Mouse (Mus musculus) T-helper 1 cell (primary cell): ENCODE measurements at regions not wholly inside any gene's neighbourhood (a gene's known extent, or its start where the extent isn't known, plus 50 kb on each side); places are given as distances from the start of the nearest gene placed in this dataset.

Source experiments
- in situ Hi-C: fragments of 300-600 bp; cut with MboI, MseI; formaldehyde crosslinking; loops from one replicate; pipeline ENCODE4 v1.15.1; 2025; ENCODE audit warnings: high pct_unique_total_duplicates

DNA sequence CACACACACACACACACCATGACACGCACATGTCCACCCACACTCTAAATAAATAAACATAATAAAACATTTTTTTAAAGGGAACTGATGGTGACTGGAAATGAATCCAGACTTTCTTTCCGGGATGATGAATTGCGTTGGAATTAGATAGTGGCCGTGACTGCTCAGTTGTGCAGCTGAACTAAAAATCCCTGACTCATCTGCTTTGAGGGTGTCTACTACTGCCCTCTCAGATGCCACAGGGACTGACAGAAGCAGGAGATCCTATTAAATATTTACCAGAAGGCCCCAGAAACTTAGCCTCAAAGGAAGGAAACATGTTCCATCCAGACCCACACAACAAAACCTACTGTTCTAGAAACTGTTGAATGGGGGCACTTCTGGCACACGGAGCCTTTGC, 65.7 kb downstream of the Polr2m start:
- in situ Hi-C loops: no loop called here

- in situ Hi-C loops: no loop called here
Measured at GRCm38 (mm10) chr9:71418531-71418930, 67.2 kb downstream of the Polr2m start.

- in situ Hi-C loops: no loop called here
Measured at GRCm38 (mm10) chr9:71417248-71417647, 68.5 kb downstream of the Polr2m start.

GRCm38 (mm10) chr9:71411171-71411570, 74.6 kb downstream of the Polr2m start:
- in situ Hi-C loops: no loop called here

DNA sequence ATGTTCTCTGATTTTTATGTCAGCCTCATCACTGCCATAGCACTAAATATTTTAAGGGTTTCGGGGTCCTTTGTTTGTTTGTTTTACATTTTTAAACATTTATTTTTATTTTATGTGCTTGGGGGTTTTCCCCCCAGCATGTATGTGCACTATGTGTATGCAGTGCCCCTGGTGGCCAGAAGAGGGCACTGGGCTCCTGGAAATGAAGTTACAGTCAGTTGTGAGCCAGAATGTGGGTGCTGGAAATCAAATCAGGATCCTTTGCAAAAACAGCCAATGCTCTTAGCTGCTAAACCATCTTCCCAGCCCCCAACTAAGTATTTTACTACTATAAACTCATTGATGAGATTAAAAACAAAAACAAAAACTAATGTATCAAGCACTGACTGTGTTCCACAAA, 75.8 kb downstream of the Polr2m start:
- in situ Hi-C loops: no loop called here

- in situ Hi-C loops: no loop called here
Measured at GRCm38 (mm10) chr9:71408946-71409345, 76.8 kb downstream of the Polr2m start.

DNA sequence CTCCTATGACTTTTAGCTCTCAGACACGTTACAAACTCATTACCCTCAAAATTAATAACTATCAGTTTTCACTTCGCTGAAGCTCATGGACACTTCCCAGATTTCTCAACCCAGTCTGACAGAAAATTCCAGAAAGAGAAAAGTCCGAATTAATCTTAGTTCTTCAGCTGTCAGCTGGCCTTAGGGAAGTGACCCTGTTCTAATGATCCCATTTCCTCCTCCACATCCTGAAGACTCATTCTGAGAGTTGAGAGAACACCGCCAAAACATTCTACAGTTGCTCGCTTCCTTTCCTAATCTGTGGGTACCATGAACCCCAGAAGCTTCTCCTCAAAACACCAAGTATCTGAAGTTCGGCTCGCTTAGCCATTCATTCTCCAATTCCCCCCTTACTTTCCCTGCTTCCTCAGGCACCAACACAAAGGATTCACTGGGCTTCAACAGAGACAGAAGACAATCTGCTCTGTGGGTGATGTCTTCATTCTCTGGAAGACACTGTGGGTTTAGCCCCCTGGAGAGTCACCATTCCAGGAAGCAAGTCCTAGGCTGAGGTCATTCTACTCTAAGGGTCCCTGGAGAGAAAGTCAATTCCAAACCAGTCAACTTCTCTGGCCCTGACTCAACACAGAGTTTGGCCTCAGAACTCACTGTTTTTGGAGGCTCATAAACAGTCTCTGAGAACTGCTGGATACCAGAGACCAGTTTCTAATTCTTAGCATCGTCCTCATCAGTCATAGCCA, 81.2 kb downstream of the Polr2m start:
- in situ Hi-C loops: loop anchor here (5.0 kb wide), 1 partner anchor 48 kb away; no protein-coding TSS in a partner anchor

DNA sequence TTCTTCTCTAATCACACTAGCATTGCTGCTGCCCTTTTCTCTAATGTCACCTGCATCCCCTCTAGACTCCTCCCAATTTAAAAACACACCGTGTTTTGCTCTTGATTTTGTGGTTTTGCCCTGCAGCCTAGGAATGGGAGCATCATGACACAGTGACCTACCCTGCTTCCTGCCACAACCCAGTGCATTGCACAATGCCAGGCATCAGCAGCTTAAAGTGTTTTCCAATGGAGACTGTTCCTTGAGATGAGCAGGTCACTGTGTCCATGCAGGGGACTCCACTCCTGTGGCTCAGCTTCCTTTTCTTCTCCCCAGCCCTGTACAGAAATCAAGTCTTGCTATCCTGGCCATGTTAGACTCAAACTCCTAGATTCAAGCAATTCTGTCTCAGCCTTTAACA, 84.1 kb downstream of the Polr2m start:
- in situ Hi-C loops: loop anchor here (5.0 kb wide), 1 partner anchor 51 kb away; no protein-coding TSS in a partner anchor

DNA sequence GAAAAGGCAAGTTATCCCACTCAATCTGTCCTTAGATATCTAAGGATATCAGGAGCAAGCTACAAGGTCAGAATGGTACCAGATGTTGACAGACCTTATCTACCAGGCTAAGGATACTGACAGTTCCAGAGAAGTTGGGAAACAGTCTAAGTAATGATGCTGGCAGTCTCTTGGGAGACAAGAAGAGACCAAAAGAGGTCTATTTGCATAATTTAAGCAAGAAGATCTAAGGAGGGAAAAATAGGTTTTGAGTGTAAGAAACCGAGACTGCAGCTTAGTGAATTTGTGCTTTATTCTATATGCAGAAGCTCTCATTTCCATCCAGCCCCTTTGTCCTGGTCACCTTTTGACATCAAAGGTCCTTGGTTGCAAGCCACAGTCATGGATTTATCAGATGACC, 86.4 kb downstream of the Polr2m start:
- in situ Hi-C loops: no loop called here

DNA sequence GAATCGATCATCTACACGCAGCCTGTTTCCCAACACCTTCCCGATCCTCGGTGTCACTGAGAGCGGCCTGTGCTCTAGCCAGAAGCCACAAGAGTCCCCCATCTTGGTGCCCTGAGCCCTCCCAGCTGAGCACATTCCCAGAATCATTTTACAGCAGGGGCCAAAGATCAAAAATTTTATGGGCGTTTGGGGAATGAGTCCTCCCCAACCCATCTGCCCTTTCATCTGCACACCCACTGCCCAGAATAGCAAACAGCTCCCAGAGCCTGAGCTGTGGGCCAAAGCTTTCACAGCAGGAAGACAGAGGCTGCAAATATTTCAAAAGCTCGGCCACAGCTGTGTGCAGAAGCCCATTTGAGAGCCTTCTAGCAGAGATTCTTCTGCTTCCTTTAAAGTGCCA, 89.0 kb downstream of the Polr2m start:
- in situ Hi-C loops: no loop called here

DNA sequence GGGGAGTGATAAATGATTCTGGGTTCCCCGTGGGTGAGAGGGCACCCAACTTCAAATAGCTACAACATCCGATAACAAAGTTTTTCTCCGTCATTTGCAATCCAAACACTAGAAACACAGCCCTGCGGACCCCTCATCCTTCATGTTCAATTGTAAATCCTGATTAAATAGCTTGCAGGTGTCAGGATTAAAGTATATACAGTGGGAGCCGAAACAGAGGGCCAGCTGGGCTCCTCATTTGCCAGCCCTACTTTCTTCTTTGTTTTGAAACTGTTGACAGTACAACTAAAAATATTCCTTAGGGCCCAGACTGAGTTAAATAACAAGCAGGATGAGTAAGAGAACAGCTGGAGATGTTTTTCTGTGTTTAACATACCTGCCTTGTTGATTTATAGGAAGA, 95.5 kb downstream of the Polr2m start:
- in situ Hi-C loops: no loop called here

- in situ Hi-C loops: no loop called here
Measured at GRCm38 (mm10) chr9:71387426-71387825, 98.3 kb downstream of the Polr2m start.

GRCm38 (mm10) chr9:71383901-71384300, 101.8 kb downstream of the Polr2m start:
- in situ Hi-C loops: no loop called here

DNA sequence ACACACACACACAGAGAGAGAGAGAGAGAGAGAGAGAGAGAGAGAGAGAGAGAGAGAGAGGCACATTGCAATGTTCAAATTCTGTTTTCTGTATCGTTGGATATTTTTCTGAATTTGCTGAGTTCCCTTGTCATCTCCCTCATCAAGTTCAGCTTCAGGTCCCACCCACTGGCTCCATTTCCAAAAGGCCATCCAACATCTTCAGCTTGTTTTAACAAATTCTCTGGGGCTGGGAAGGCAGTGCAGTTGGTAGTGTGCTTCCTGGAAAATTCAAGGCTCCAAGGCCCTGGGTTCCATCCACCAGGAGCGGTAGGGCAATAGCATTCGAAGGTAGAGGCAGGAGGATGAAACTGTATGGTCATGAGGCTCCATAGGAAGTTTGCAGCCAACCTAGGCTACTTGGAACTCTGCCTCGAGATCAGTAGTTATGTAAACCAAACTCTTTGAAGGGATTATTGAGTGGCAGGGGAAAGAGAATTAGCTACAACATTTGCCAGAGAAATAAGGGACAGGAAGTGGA, 105.9 kb downstream of the Polr2m start:
- in situ Hi-C loops: no loop called here

- in situ Hi-C loops: loop anchor here (10.0 kb wide), 1 partner anchor 655 kb away; no protein-coding TSS in a partner anchor
Measured at GRCm38 (mm10) chr9:71369760-71370159, 116.0 kb downstream of the Polr2m start.

- in situ Hi-C loops: loop anchor here (10.0 kb wide), 1 partner anchor 656 kb away; no protein-coding TSS in a partner anchor
Measured at GRCm38 (mm10) chr9:71369202-71369601, 116.5 kb downstream of the Polr2m start.

GRCm38 (mm10) chr9:71366573-71366972, 119.2 kb downstream of the Polr2m start:
- in situ Hi-C loops: loop anchor here (10.0 kb wide), 1 partner anchor 658 kb away; no protein-coding TSS in a partner anchor

DNA sequence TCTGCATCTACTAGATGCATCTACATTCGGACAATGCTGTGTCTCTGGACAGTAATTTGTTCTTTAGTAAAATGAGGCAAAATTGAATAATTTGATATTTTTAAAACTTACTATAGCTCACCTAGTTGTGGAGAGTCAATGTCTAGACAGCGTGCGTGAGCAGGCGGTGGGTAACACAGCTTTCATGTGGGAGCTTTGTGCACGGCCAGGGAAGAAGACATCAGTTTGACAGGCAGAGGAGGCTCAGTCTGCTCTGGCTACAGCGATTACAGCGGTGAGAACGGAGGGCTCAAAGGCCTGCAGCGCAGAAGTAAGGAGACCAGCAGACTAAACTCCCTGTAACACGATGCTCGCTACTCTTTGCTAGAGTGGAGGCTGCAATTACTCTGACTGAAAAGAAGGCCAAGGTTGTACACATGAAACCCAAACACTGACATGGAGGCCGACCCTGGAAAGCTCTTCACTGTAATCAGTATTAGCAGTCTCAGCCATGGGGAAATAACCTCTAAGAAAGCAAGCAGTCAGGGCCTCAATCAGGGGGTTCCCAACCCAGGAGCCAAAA, 120.5 kb downstream of the Polr2m start:
- in situ Hi-C loops: loop anchor here (10.0 kb wide), 1 partner anchor 660 kb away; no protein-coding TSS in a partner anchor

GRCm38 (mm10) chr9:71364047-71364665, 121.6 kb downstream of the Polr2m start:
- in situ Hi-C loops: loop anchor here (10.0 kb wide), 1 partner anchor 661 kb away; no protein-coding TSS in a partner anchor

DNA sequence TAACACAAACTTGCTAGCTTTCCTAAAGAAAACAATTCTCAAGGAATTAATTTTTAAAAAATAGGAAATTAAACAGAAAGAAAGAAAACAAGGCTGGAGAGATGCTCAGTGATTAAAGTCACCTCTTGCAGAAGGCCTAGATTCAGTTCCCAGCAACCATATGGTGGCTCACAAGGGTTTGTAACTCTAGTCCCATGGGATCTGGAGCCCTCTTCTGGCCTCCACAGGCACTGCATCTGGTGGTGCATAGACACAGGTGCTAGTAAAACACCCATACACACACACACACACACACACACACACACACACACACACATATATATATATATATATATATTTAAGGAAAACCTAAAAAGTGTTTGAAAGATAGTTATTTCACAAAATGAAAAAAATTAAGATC, 123.3 kb downstream of the Polr2m start:
- in situ Hi-C loops: loop anchor here (10.0 kb wide), 1 partner anchor 662 kb away; no protein-coding TSS in a partner anchor

DNA sequence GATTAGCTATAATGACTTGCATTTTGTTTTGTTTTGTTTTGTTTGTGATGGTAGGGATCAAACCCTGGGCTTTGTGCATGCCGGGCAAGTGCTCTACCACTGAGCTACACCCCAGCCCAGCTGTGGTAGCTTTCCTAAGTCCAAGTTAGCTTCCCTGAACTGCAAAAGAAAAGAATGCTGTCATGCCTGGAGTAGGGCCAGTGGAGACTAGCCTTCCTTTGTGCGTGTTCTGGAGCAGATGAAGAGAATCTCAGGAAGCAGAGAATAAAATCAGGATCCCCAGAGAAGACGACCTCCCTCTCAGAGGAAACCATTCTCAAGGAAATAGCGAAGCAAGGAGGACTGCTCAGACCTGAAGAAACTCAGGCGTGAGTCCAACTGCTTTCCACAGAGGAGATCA, 123.8 kb downstream of the Polr2m start:
- in situ Hi-C loops: loop anchor here (10.0 kb wide), 1 partner anchor 663 kb away; no protein-coding TSS in a partner anchor

DNA sequence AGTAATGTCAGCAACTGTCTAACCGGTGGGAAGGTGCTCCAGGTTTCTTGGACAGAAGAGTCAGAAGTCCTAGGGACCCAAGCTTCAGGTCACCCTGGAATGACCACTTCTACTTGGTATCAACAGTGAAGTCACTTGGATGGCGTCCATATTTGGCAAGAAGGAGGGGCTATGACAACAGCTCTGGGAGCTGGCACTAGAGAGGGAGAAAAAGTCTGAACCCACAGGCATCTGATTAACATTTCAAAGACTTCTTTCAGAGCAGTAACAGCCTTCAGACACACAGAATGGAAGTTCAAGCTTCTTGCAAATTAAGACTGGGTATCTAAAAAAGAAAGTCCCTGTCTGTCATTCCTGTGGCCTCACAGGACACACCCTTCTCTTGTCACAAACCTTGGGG, 124.4 kb downstream of the Polr2m start:
- in situ Hi-C loops: loop anchor here (10.0 kb wide), 1 partner anchor 663 kb away; no protein-coding TSS in a partner anchor
